Mouse (Mus musculus): ENCODE results near the gene Fbxw2. TPM values are rescaled to one million over a fixed set of nuclear protein-coding genes. Genes with fewer than 3 reads are reported as not detected.
"Not testable (repeated sequence)": the region's sequence is repeated elsewhere in the genome, so short reads cannot be mapped to it uniquely, and the experiment has no call there.

Fbxw2 gene
- polyA plus RNA-seq (2012; rRNA removed), result 25.0 and 28.8 TPM in 2 replicates

- under 1% methylated on average over 57 of the region's 57 CpGs for WGBS
- DNase-seq (ENCODE audit: low read depth, low spot score), result peak; percentile 75
Observed at GRCm38 (mm10) chr2:34825827-34826459, at the start of gene Fbxw2. TSS of gene Fbxw2 (minus strand) at chr2:34826311.

GRCm38 (mm10) chr2:34874816-34875345 is 48.8 kb upstream of the Fbxw2 start, which contains the start of gene Psmd5:
TSS of gene Psmd5 (minus strand) at chr2:34874968.
- DNase-seq (ENCODE audit: low read depth, low spot score), result no peak
- WGBS, result 14% methylated on average over 8 of the region's 8 CpGs

GRCm38 (mm10) chr2:34874271-34874670 is 48.2 kb upstream of the Fbxw2 start, which contains the start of gene Cutal:
TSS of gene Cutal (plus strand) at chr2:34874396.
- 3% methylated on average over 14 of the region's 14 CpGs for WGBS
- DNase-seq (ENCODE audit: low read depth, low spot score), result no peak

- peak; percentile 99 for DNase-seq (ENCODE audit: low read depth, low spot score)
- WGBS, result under 1% methylated on average over 67 of the region's 67 CpGs
Observed at GRCm38 (mm10) chr2:34870520-34871474, 44.7 kb upstream of the Fbxw2 start.

GRCm38 (mm10) chr2:34869680-34870079 is 43.6 kb upstream of the Fbxw2 start:
- DNase-seq (ENCODE audit: low read depth, low spot score), result no peak
- WGBS, result 18% methylated on average over 5 of the region's 5 CpGs

GRCm38 (mm10) chr2:34857728-34858127 is 31.6 kb upstream of the Fbxw2 start:
- DNase-seq (ENCODE audit: low read depth, low spot score), result no peak
- 92% methylated on average over 8 of the region's 8 CpGs for WGBS

- no peak for DNase-seq (ENCODE audit: low read depth, low spot score)
- 87% methylated on average over 4 of the region's 4 CpGs for WGBS
Observed at GRCm38 (mm10) chr2:34855265-34855664, 29.2 kb upstream of the Fbxw2 start.

GRCm38 (mm10) chr2:34847702-34848101 is 21.6 kb upstream of the Fbxw2 start:
- no peak for DNase-seq (ENCODE audit: low read depth, low spot score)
- 91% methylated on average over 1 of the region's 1 CpGs for WGBS

- no peak for DNase-seq (ENCODE audit: low read depth, low spot score)
- WGBS, result 60% methylated on average over 11 of the region's 11 CpGs
Observed at GRCm38 (mm10) chr2:34843211-34843939, 17.3 kb upstream of the Fbxw2 start.

GRCm38 (mm10) chr2:34841706-34842105 is 15.6 kb upstream of the Fbxw2 start:
- 88% methylated on average over 8 of the region's 8 CpGs for WGBS
- no peak for DNase-seq (ENCODE audit: low read depth, low spot score)

- DNase-seq (ENCODE audit: low read depth, low spot score), result not testable (repeated sequence)
- 76% methylated on average over 5 of the region's 5 CpGs for WGBS
Observed at GRCm38 (mm10) chr2:34840143-34840542, 14.0 kb upstream of the Fbxw2 start.

- DNase-seq (ENCODE audit: low read depth, low spot score), result no peak
- 74% methylated on average over 3 of the region's 3 CpGs for WGBS
Observed at GRCm38 (mm10) chr2:34835669-34836068, 9.6 kb upstream of the Fbxw2 start.

GRCm38 (mm10) chr2:34833624-34834023 is 7.5 kb upstream of the Fbxw2 start:
- WGBS, result 88% methylated on average over 17 of the region's 17 CpGs
- no peak for DNase-seq (ENCODE audit: low read depth, low spot score)

- not testable (repeated sequence) for DNase-seq (ENCODE audit: low read depth, low spot score)
- WGBS, result 54% methylated on average over 11 of the region's 11 CpGs
Observed at GRCm38 (mm10) chr2:34832766-34833457, 6.8 kb upstream of the Fbxw2 start, which contains the start of gene Gm34653. TSS of gene Gm34653 (plus strand) at chr2:34833007.

GRCm38 (mm10) chr2:34830066-34830465 is 4.0 kb upstream of the Fbxw2 start:
- 92% methylated on average over 17 of the region's 17 CpGs for WGBS
- DNase-seq (ENCODE audit: low read depth, low spot score), result not testable (repeated sequence)

- WGBS, result 30% methylated on average over 1 of the region's 1 CpGs
- no peak for DNase-seq (ENCODE audit: low read depth, low spot score)
Observed at GRCm38 (mm10) chr2:34828026-34828425, 1.9 kb upstream of the Fbxw2 start.

- 78% methylated on average over 4 of the region's 4 CpGs for WGBS
- no peak for DNase-seq (ENCODE audit: low read depth, low spot score)
Observed at GRCm38 (mm10) chr2:34827591-34827990, 1.5 kb upstream of the Fbxw2 start.

- WGBS, result 32% methylated on average over 20 of the region's 21 CpGs
- no peak for DNase-seq (ENCODE audit: low read depth, low spot score)
Observed at GRCm38 (mm10) chr2:34826460-34827231, 535 bp upstream of the Fbxw2 start.
